Mouse (Mus musculus): ENCODE measurements at regions not wholly inside any gene's neighbourhood (a gene's known extent, or its start where the extent isn't known, plus 50 kb on each side); places are given as distances from the start of the nearest gene placed in this dataset.

DNA sequence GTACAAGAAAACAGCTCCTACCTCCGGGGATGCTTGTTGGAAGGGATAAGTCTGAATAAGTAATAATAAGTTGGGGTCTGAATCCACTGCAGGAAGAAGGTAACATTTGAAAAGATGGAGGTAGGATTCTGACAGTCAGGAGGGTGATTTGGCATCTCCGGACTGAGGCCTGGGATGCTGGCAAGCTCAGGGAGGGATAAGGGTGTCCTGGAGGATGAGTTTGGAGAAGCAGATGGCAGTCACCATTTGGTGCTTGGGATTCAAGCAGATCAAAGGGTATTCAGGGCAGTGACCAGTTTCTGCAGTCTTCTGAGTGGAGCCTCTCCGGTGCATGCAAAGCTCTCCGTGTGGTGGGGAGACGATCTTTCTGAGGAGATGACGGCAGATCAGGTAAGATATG is 62.9 kb upstream of the Gm2310 start:
- no peak for ATAC-seq (ENCODE audit: poor library complexity, severe bottlenecking)

DNA sequence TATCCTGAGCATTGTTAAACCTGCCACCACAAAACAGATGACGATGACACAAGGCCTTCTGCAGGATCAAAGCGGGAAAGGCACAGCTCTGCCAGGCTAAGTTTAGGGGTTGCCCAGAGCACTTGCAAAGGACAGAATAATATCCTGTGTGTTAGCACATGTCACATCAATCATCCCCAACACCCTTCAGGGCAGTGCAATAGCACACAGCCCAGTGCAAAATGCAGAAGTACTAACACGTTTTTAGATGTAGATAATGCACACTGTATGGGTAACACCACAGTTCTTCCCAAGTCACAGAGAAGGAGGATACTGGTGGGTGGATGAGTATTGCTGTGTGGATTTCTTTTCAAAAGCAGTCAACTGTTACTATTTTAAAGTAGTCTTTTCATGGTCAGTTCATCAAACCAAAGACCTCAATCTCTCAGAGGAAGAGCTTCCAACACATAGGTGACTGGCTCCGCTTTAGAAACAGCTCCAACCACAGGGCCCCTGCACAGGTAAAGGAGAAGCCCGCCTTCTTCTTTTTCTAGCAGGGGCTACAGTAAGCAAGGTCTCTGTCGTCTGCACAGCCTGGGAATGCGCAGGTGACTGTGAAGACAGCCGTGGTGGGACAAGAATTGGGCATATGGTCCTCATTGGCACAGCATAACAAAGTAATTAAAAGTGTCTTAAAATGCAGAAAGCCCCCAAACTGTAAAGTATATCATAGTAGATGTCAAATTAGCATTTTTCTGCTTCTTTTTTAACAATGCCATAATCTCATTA is 61.6 kb upstream of the Gm2310 start:
- ATAC-seq (ENCODE audit: poor library complexity, severe bottlenecking): peak; percentile 57; the same call in 1 of the 2 replicates

DNA sequence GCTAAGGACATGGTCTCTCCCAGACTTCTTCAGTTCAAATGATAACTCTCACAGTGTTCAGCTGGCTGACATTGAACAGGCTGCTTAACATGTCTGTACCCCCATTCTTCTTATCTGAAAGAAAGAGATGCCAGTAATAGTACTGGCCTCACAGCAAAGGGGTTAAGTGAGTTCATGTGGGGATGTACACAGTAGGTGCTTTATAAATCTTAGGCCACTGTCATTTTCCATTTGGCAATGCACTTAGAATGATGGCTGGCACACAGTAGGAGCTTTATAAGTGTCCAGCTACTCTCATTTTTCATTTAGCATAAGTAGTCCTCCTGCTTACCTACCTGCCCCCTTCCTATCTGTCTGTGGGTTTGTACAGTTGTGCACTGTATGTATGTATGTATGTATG is 60.3 kb upstream of the Gm2310 start:
- ATAC-seq (ENCODE audit: poor library complexity, severe bottlenecking): no peak

DNA sequence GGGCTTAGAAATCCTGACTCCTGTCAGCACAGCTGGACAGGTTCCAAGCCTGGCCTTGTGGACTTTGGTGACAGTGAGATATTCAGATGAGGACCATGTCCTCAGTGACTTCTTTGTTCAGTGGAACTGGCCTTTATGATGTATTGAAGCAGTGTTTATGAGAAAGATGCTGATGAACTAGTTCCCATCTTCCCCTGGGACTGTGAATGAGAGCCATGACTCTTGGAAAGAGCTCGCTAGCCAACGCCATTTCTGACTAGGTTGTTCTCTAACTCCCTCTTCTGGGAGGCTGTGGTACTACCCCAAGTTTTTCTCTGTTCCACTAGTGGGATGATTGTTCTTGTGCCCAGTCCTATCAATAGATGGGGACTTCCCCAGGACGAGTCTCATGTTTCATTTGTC is 57.7 kb upstream of the Gm2310 start:
- ATAC-seq (ENCODE audit: poor library complexity, severe bottlenecking): peak; percentile 91

DNA sequence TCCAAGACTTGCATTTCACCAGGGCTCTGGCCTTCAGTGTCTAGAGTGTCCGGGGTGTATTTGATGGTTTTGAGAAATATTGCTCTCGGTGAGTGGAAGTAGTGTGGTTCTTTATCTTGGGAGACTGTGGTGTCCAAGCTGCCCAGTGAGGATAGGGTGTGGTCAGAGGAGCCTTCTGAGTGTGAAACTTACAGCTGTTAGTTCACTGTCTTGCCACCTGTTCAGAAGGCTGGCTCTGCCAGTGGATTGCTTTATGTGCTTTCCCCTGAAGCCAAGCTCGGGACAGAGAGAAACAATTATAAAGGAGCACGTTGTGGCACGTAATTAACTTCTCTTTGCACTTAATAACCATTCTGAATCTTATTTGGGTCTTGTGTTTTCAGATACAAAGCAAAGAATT is 57.2 kb upstream of the Gm2310 start:
- ATAC-seq (ENCODE audit: poor library complexity, severe bottlenecking): no peak

DNA sequence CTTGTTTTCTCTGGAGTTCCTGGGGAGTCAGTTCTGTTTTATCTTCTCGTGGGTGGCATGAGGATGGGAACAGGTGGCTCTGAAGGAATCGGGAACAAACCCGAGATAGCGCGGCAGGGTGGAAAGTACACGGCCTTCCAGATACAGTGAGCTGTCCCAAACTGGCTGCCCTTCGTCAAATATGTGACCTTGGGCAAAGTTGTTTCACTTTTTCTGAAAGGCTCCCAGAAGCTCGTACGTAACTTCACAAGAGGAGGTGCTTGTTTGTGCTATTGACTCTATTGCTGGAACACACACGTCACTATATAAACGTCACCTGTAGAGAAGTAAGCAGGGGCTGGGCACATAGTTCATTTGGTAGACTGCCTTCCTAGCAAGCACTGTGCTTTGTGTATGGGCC is 49.9 kb upstream of the Gm2310 start:
- peak; percentile 38; the same call in 1 of the 2 replicates for ATAC-seq (ENCODE audit: poor library complexity, severe bottlenecking)

Measured in megakaryocyte, adult 5-6 weeks (primary cell).